Mouse (Mus musculus) neural tube, embryonic 12.5 days (tissue): ENCODE data around the gene Hdac10. TPM values are rescaled to one million over a fixed set of nuclear protein-coding genes. Genes with fewer than 3 reads are reported as not detected.

ENCODE experiments used
- ATAC-seq: fragments of 200-750 bp; cut with Nextera tagmentation; 2 replicates; pipeline ENCODE4 v1.8.0; 2017; ENCODE audit warnings: low read depth, mild to moderate bottlenecking, moderate TSS enrichment, moderate library complexity; ENCODE audit not compliant: low FRiP score
- H3K27ac ChIP-seq: fragments of 300-500 bp; sonication (generic); 2 replicates; pipeline ENCODE4 v1.5.1; 2016
- H3K27me3 ChIP-seq: fragments of 300-500 bp; sonication (generic); replicated peaks from 2 replicates; pipeline ENCODE4 v1.6.1; 2016; ENCODE audit warnings: mild to moderate bottlenecking
- H3K36me3 ChIP-seq: fragments of 300-500 bp; sonication (generic); 2 replicates; pipeline ENCODE4 v1.6.1; 2016; ENCODE audit warnings: mild to moderate bottlenecking
- H3K4me1 ChIP-seq: fragments of 300-500 bp; sonication (generic); 2 replicates; pipeline ENCODE4 v1.6.1; 2016
- H3K4me2 ChIP-seq: fragments of 300-500 bp; sonication (generic); replicated peaks from 2 replicates; pipeline ENCODE4 v1.6.1; 2016; ENCODE audit warnings: mild to moderate bottlenecking
- H3K4me3 ChIP-seq: fragments of 300-500 bp; sonication (generic); 2 replicates; pipeline ENCODE4 v1.5.1; 2016
- H3K9ac ChIP-seq: fragments of 300-500 bp; sonication (generic); 2 replicates; pipeline ENCODE4 v1.6.1; 2016; ENCODE audit warnings: mild to moderate bottlenecking
- H3K9me3 ChIP-seq: fragments of 300-500 bp; sonication (generic); 2 replicates; pipeline ENCODE4 v1.6.1; 2016; ENCODE audit warnings: mild to moderate bottlenecking
- WGBS: fragments of 180-500 bp; shearing (Covaris S2); methylation state at CpG from one replicate; pipeline ENCODE4 v1.1.7; 2016; 5-methylcytosine and 5-hydroxymethylcytosine counted together
- polyA plus RNA-seq: library from polyadenylated mRNA; unstranded; fragments of >200 nt; fragmentation: Nextera tagmentation; extraction: Ambion mirVana; gene quantifications from 2 replicates; pipeline ENCODE4 v1.2.1, GENCODE M21; 2016

The Hdac10 gene
- polyA plus RNA-seq, 1 experiment from 2014 or later, result 25.1 TPM

DNA sequence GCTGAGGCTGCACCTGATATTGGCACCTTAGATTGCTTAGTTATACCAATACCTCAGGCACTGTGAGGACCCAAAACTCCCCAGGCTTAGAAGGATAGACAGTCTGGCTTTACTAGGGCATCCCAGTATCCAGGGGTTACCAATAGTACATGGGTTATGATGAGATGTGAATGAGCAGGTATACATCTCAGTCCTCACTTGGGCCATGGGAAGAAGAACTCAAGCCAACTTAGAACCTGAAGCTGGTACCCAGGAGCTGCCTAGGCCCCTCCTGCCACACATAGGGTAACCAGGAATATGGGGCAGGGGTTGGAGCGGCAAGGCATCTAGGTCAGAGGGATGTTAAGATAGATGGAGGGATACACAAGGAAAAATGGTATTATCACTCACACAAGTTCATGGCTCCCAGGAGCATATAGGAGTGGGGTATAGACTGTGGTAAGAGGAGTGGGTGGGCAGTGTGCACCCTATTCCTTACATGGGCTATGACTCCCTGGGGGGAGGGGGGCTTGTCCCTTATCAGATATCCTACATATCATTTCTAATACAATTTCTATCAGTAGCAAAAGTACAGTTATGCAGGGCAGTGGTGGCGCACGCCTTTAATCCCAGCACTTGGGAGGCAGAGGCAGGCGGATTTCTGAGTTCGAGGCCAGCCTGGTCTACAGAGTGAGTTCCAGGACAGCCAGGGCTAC is 8.1 kb upstream of the Hdac10 start:
- H3K36me3 ChIP-seq, result peaks cover 11% of the 10 kb centered on the region
- H3K27me3 ChIP-seq, result peaks cover 14% of the 10 kb centered on the region; the same call in 1 of the 2 replicates
- H3K4me2 ChIP-seq, result no peak overlapping the region
- ATAC-seq, result no peak
- H3K4me1 ChIP-seq, result peaks cover 19% of the 10 kb centered on the region
- 98% methylated on average over 5 of the region's 5 CpGs for WGBS
- H3K27ac ChIP-seq, result no peak overlapping the region
- H3K4me3 ChIP-seq, result no peak overlapping the region
- H3K9me3 ChIP-seq, result no peaks in the 10 kb centered on the region
- no peak overlapping the region for H3K9ac ChIP-seq

GRCm38 (mm10) chr15:89131316-89131715 is 2.8 kb upstream of the Hdac10 start:
- H3K9ac ChIP-seq, result no peak overlapping the region
- no peaks in the 10 kb centered on the region for H3K27me3 ChIP-seq
- 88% methylated on average over 3 of the region's 3 CpGs for WGBS
- H3K4me1 ChIP-seq, result peaks cover 13% of the 10 kb centered on the region
- peaks cover 18% of the 10 kb centered on the region for H3K36me3 ChIP-seq
- ATAC-seq, result no peak
- H3K9me3 ChIP-seq, result no peaks in the 10 kb centered on the region
- no peak overlapping the region for H3K27ac ChIP-seq
- H3K4me3 ChIP-seq, result no peak overlapping the region
- H3K4me2 ChIP-seq, result no peak overlapping the region

DNA sequence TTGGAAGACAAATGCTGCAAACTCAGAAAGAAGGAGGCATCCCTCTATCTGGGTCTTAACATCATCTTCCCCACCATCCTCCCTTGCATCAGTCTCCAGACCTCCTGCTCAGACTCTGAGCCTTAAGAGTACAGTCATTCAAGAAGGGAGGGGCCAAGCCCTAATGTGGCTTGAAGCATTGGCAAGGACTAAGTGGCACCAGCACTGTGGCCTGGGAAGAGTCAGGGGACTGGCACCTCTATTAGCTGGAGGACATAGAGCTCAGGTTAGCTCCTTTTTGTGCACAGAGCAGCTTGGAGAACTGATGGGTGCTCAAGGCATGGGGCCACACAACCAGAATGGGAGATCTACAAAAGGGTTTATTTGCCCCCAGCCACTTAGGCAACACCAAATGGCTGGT is 1.7 kb upstream of the Hdac10 start:
- Histone ChIP-seq H3K27ac (no peak overlapping the region), H3K9ac (no peak overlapping the region), H3K4me1 (peaks cover 13% of the 10 kb centered on the region), H3K9me3 (no peaks in the 10 kb centered on the region), H3K4me3 (no peak overlapping the region), H3K4me2 (no peak overlapping the region), H3K27me3 (no peaks in the 10 kb centered on the region), H3K36me3 (peaks cover 18% of the 10 kb centered on the region)
- no peak for ATAC-seq

DNA sequence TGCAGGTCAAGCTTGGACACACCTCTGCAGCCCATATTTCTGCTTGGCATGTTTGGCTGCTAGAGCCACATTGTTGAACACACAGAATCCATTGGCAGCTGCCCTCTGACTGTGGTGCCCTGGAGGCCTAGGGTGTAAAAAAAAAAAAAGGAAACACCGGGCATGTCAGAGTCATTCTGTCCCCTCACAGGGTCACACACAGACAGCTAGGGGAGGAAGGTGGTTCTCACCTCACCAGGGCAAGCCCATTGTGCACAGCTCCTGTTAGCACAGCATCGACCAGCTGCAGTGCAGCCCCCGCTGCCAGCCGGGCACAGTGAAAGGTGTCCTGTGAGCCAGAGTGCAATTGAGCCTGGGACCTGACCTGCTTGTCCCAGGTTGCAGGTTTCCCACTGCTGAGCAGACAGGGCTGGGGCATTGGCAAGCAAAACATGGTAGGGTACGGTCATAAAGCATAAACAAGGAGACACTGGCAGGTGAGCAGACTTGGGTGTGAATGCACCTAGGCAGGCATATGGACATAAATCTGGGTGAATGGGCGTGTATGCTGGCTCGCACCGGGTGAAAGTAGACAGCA is 1.0 kb downstream of the Hdac10 start:
- 81% methylated on average over 8 of the region's 8 CpGs for WGBS
- H3K36me3 ChIP-seq, result peaks cover 10% of the 10 kb centered on the region
- peak overlapping the region; percentile 66 for H3K9ac ChIP-seq
- no peak overlapping the region for H3K27ac ChIP-seq
- H3K4me1 ChIP-seq, result peaks cover 24% of the 10 kb centered on the region
- no peaks in the 10 kb centered on the region for H3K27me3 ChIP-seq
- H3K4me3 ChIP-seq, result peak overlapping the region; percentile 45
- ATAC-seq, result no peak
- no peaks in the 10 kb centered on the region for H3K9me3 ChIP-seq
- peak overlapping the region; percentile 78 for H3K4me2 ChIP-seq

GRCm38 (mm10) chr15:89126622-89127021 is 1.9 kb downstream of the Hdac10 start:
- 89% methylated on average over 8 of the region's 8 CpGs for WGBS
- H3K4me1 ChIP-seq, result peaks cover 32% of the 10 kb centered on the region
- H3K4me2 ChIP-seq, result no peak overlapping the region
- H3K9me3 ChIP-seq, result no peaks in the 10 kb centered on the region
- H3K27ac ChIP-seq, result no peak overlapping the region
- ATAC-seq, result no peak
- no peak overlapping the region for H3K9ac ChIP-seq
- H3K36me3 ChIP-seq, result peaks cover 6% of the 10 kb centered on the region; the same call in 1 of the 2 replicates
- no peak overlapping the region for H3K4me3 ChIP-seq
- no peaks in the 10 kb centered on the region for H3K27me3 ChIP-seq

DNA sequence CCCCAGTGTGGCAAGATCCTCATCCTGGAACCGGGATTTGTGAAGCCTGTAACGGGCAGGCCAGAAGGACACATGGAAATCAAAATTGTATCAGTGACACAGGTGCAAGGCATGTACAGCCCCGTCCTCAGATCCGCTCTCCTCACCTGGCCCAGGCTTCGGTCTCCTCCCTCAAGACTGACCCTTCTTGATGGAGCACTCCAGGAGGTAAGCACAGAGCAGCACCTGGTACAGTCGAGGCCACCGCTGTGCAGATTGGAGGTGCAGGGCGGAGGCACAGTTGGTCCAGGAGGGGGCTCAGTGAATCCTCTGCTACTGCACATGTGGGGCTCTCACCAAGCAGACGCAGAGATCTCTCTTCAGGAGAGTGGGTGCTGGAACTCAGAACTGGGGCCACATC is 3.1 kb downstream of the Hdac10 start:
- H3K27me3 ChIP-seq, result no peaks in the 10 kb centered on the region
- H3K27ac ChIP-seq, result no peak overlapping the region
- no peak overlapping the region for H3K4me2 ChIP-seq
- H3K4me3 ChIP-seq, result no peak overlapping the region
- peaks cover 2% of the 10 kb centered on the region; the same call in 1 of the 2 replicates for H3K36me3 ChIP-seq
- peaks cover 42% of the 10 kb centered on the region for H3K4me1 ChIP-seq
- no peak for ATAC-seq
- 94% methylated on average over 9 of the region's 9 CpGs for WGBS
- H3K9ac ChIP-seq, result no peak overlapping the region
- H3K9me3 ChIP-seq, result no peaks in the 10 kb centered on the region

GRCm38 (mm10) chr15:89124312-89124711 is 4.2 kb downstream of the Hdac10 start:
- H3K4me3 ChIP-seq, result no peak overlapping the region
- H3K9ac ChIP-seq, result no peak overlapping the region; the same call in 1 of the 2 replicates

GRCm38 (mm10) chr15:89123595-89123994 is 4.9 kb downstream of the Hdac10 start:
- WGBS, result 31% methylated on average over 11 of the region's 11 CpGs
- Histone ChIP-seq H3K4me3 (peak overlapping the region; percentile 74), H3K9me3 (no peaks in the 10 kb centered on the region), H3K4me1 (peaks cover 46% of the 10 kb centered on the region), H3K9ac (peak overlapping the region; percentile 76), H3K27ac (peak overlapping the region; percentile 51; the same call in 1 of the 2 replicates), H3K27me3 (no peaks in the 10 kb centered on the region), H3K4me2 (peak overlapping the region; percentile 95), H3K36me3 (peaks cover 3% of the 10 kb centered on the region; the same call in 1 of the 2 replicates)
- ATAC-seq, result 0 out of 2 replicates have a peak, but pooled peaks have one; percentile 5

More at GRCm38 (mm10) chr15:89124312-89124711, 4.2 kb downstream of the Hdac10 start:
- Histone ChIP-seq H3K27ac (no peak overlapping the region), H3K27me3 (no peaks in the 10 kb centered on the region), H3K4me2 (peak overlapping the region; percentile 95; the same call in 1 of the 2 replicates), H3K36me3 (no peaks in the 10 kb centered on the region; the same call in 1 of the 2 replicates), H3K9me3 (no peaks in the 10 kb centered on the region), H3K4me1 (peaks cover 50% of the 10 kb centered on the region)
- ATAC-seq, result no peak
- 92% methylated on average over 3 of the region's 3 CpGs for WGBS

DNA sequence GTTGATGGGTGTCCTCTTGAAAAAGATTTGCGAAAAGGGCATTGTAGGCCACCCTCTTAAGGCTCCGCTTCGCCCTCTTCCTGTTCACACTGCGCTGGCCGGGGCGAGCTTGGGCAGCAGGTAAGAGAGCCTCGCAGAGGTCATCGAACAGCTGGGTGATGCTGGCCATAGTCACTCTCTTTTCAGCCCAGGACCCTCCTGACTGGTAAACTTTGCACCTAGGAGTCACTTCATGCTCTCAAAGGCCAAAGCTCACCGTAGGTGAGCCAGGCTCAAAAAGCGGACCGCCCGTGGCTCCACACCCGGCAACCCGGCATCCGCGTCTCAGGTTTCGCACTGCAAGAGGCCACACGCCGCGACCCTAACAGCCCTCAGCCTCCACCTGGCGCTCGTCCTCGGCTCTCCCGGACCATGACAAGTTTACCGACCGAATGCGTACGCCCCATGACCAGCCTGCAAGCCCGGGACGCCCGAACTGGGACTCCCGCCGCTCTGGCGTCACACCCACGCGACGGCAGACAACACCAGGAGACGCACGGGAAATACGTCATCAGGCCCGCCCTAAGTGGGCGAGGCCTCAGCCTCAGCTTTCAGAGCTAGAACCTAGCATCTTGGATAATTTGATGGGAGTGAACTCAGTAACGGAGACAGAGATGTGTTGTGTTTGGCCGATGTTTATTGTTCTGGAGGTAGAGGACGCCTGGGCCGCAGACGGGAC is 5.7 kb downstream of the Hdac10 start, which contains the start of gene Tubgcp6:
TSS of gene Tubgcp6 (minus strand) at position 464 of the 718 bp plus-strand sequence.
- Histone ChIP-seq H3K27me3 (no peaks in the 10 kb centered on the region), H3K4me1 (peaks cover 42% of the 10 kb centered on the region), H3K27ac (peak within 1 kb of the TSS; percentile 51; the same call in 1 of the 2 replicates), H3K9ac (peak within 1 kb of the TSS; percentile 76), H3K4me3 (peak within 1 kb of the TSS; percentile 74), H3K9me3 (no peaks in the 10 kb centered on the region), H3K36me3 (peaks cover 6% of the 10 kb centered on the region; the same call in 1 of the 2 replicates), H3K4me2 (peak within 1 kb of the TSS; percentile 95)
- under 1% methylated on average over 47 of the region's 47 CpGs for WGBS
- ATAC-seq, result peak; percentile 78

DNA sequence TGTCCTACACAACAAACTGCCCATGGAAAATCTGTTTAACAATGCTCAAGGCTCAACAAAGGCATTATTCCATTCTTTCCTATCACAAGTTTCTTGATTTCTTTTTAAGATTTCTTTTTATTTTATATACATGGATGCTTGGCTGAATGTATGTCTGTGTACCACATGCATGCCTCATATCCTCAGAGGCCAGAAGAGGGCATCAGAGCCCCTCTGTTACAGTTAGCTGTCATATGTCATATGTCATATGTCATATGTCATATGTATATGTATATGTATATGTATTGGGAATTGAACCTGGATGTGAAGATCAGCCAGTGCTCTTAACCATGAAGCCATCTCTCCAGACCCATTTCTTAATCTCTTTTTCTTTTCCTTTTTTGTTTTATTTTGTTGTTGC is 10.5 kb downstream of the Hdac10 start:
- no peak overlapping the region for H3K4me2 ChIP-seq
- H3K36me3 ChIP-seq, result peaks cover 45% of the 10 kb centered on the region
- no peak overlapping the region for H3K27ac ChIP-seq

DNA sequence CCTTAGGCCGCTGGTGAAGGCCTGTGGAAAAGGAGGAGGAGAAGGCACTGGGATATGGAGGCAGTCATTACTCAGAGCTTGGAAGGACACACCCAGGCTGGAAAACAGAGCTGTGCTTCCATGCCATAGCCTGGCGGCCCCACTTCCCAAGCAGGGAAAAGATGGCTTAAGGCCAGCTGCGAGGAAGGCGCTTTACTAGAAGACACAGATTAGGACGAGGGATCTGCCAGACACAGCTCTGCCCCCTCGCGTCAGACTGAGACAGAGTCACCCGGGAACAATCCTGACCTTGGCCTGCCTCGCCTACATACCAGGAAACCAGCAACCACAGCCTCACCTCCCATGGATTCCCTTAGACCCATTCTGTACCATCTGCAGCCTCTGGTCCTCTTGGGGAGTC is 18.4 kb downstream of the Hdac10 start:
- no peaks in the 10 kb centered on the region for H3K9me3 ChIP-seq
- no peak overlapping the region for H3K4me2 ChIP-seq
- no peak for ATAC-seq
- no peak overlapping the region for H3K27ac ChIP-seq
- 87% methylated on average over 9 of the region's 9 CpGs for WGBS
- no peak overlapping the region for H3K4me3 ChIP-seq
- no peaks in the 10 kb centered on the region for H3K27me3 ChIP-seq
- peaks cover 91% of the 10 kb centered on the region for H3K36me3 ChIP-seq
- H3K4me1 ChIP-seq, result no peaks in the 10 kb centered on the region
- H3K9ac ChIP-seq, result no peak overlapping the region

More for the DNA sequence above, 10.5 kb downstream of the Hdac10 start:
- no peak overlapping the region for H3K9ac ChIP-seq
- no peaks in the 10 kb centered on the region for H3K27me3 ChIP-seq
- ATAC-seq, result no peak
- H3K4me1 ChIP-seq, result peaks cover 27% of the 10 kb centered on the region
- no peak overlapping the region for H3K4me3 ChIP-seq
- no peaks in the 10 kb centered on the region for H3K9me3 ChIP-seq

GRCm38 (mm10) chr15:89106976-89107375 is 21.5 kb downstream of the Hdac10 start:
- no peak overlapping the region for H3K4me3 ChIP-seq
- H3K4me2 ChIP-seq, result no peak overlapping the region
- no peak overlapping the region for H3K9ac ChIP-seq
- no peak overlapping the region for H3K27ac ChIP-seq
- H3K9me3 ChIP-seq, result no peaks in the 10 kb centered on the region
- no peaks in the 10 kb centered on the region for H3K4me1 ChIP-seq
- 97% methylated on average over 1 of the region's 1 CpGs for WGBS
- peaks cover 98% of the 10 kb centered on the region for H3K36me3 ChIP-seq
- H3K27me3 ChIP-seq, result no peaks in the 10 kb centered on the region
- no peak for ATAC-seq
